Mouse (Mus musculus) small intestine, adult 2 months (tissue): ENCODE results near the gene Wdr61. TPM values are rescaled to one million over a fixed set of nuclear protein-coding genes. Genes with fewer than 3 reads are reported as not detected.
"Not testable (repeated sequence)": the region's sequence is repeated elsewhere in the genome, so short reads cannot be mapped to it uniquely, and the experiment has no call there.

Experiments
- H3K27ac ChIP-seq: fragments of 200-500 bp; 2 replicates; pipeline ENCODE4 v1.5.1; 2012; ENCODE audit warnings: low read depth, low read length, control low read depth, inconsistent platforms; ENCODE audit not compliant: insufficient read depth
- H3K27me3 ChIP-seq: fragments of 200-500 bp; 2 replicates; pipeline ENCODE4 v1.6.1; 2012; ENCODE audit warnings: mild to moderate bottlenecking, moderate library complexity, low read length, inconsistent platforms; ENCODE audit not compliant: control insufficient read depth, insufficient read depth
- H3K36me3 ChIP-seq: fragments of 200-500 bp; 2 replicates; pipeline ENCODE4 v1.6.1; 2012; ENCODE audit warnings: mild to moderate bottlenecking, low read length, control low read depth, inconsistent platforms; ENCODE audit not compliant: control insufficient read depth, insufficient read depth
- H3K4me1 ChIP-seq: fragments of 200-500 bp; 2 replicates; pipeline ENCODE4 v1.6.1; 2012; ENCODE audit warnings: low read length, inconsistent platforms, mixed read lengths; ENCODE audit not compliant: control insufficient read depth, insufficient read depth, insufficient read length
- H3K4me3 ChIP-seq: fragments of 200-500 bp; 2 replicates; pipeline ENCODE4 v1.5.1; 2012; ENCODE audit warnings: low read depth, mild to moderate bottlenecking, control low read depth, inconsistent platforms, low read length, moderate library complexity
- CTCF ChIP-seq: fragments of 200-500 bp; IDR thresholded peaks from 2 replicates; pipeline ENCODE4 v1.5.1; 2012; ENCODE audit warnings: low read depth, mild to moderate bottlenecking, control low read depth, inconsistent platforms, low read length, moderate library complexity, mixed read lengths; ENCODE audit not compliant: insufficient replicate concordance, insufficient read length; ENCODE audit errors: extremely low read depth
- POLR2A ChIP-seq: fragments of 200-500 bp; IDR thresholded peaks from 2 replicates; pipeline ENCODE4 v1.6.1; 2012; ENCODE audit warnings: low read depth, mild to moderate bottlenecking, control low read depth, inconsistent platforms, low read length, moderate library complexity
- WGBS: fragments of 180-500 bp; shearing (Covaris S2); methylation state at CpG from one replicate; pipeline ENCODE4 v1.1.7; 2018; 5-methylcytosine and 5-hydroxymethylcytosine counted together
- polyA plus RNA-seq: library from polyadenylated mRNA; depleted of rRNA; stranded (reverse); fragments of >200 nt; gene quantifications from 2 replicates; pipeline ENCODE4 v1.2.3, GENCODE M21; 2012

Wdr61 gene
- polyA plus RNA-seq, 1 experiment, result 11.9 TPM

DNA sequence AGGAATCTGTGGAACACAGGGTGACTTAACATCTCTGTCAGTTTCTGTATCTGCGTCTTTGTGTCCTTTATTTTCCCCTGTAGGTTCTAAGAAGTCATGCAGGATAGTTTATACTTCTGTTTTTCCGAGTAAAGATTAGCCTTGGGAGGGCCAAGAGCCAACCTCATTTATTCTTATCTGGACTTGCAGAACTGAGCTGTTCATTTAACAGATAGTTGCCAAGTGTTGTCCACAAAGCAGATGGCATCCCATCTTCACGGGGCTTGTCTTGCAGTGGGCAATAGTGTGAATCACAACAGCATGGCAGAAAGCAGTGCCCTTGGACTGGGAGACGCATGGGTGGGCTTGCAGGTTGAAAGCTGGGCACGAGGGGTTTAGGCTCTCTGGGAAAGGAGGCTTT, 30.0 kb downstream of the Wdr61 start:
- no peak for TF ChIP-seq POLR2A
- no peak for TF ChIP-seq CTCF
- Histone ChIP-seq H3K4me3 (no peak overlapping the region), H3K4me1 (peaks cover 2% of the 10 kb centered on the region; the same call in 1 of the 2 replicates), H3K36me3 (no peaks in the 10 kb centered on the region; the same call in 1 of the 2 replicates), H3K27ac (no peak overlapping the region), H3K27me3 (peaks cover 5% of the 10 kb centered on the region; the same call in 1 of the 2 replicates)
- 60% methylated on average over 5 of the region's 5 CpGs for WGBS

- TF ChIP-seq POLR2A (no peak), CTCF (no peak)
- Histone ChIP-seq H3K4me3 (no peak overlapping the region), H3K27me3 (peaks cover 9% of the 10 kb centered on the region; the same call in 1 of the 2 replicates), H3K4me1 (peaks cover 7% of the 10 kb centered on the region), H3K36me3 (no peaks in the 10 kb centered on the region; the same call in 1 of the 2 replicates), H3K27ac (no peak overlapping the region)
- WGBS, result 74% methylated on average over 2 of the region's 2 CpGs
These were observed 31.7 kb downstream of the Wdr61 start for GRCm38 (mm10) chr9:54702581-54702980.

GRCm38 (mm10) chr9:54700746-54701145, 33.6 kb downstream of the Wdr61 start:
- Histone ChIP-seq H3K36me3 (no peaks in the 10 kb centered on the region), H3K4me3 (no peak overlapping the region), H3K27ac (no peak overlapping the region), H3K4me1 (peaks cover 7% of the 10 kb centered on the region), H3K27me3 (peaks cover 9% of the 10 kb centered on the region; the same call in 1 of the 2 replicates)
- TF ChIP-seq CTCF (no peak), POLR2A (no peak)
- 84% methylated on average over 7 of the region's 7 CpGs for WGBS

GRCm38 (mm10) chr9:54700174-54700475, 34.2 kb downstream of the Wdr61 start:
- H3K4me3 ChIP-seq, result peak overlapping the region; percentile 75
- no peaks in the 10 kb centered on the region for H3K36me3 ChIP-seq
- H3K27me3 ChIP-seq, result peaks cover 9% of the 10 kb centered on the region; the same call in 1 of the 2 replicates
- 20% methylated on average over 9 of the region's 9 CpGs for WGBS
- H3K27ac ChIP-seq, result peak overlapping the region; percentile 4
- H3K4me1 ChIP-seq, result peaks cover 7% of the 10 kb centered on the region
- TF ChIP-seq POLR2A (no peak), CTCF (no peak)

- peak overlapping the region; percentile 75 for H3K4me3 ChIP-seq
- TF ChIP-seq POLR2A (peak; percentile 69), CTCF (no peak)
- H3K4me1 ChIP-seq, result peaks cover 7% of the 10 kb centered on the region
- peaks cover 9% of the 10 kb centered on the region; the same call in 1 of the 2 replicates for H3K27me3 ChIP-seq
- no peaks in the 10 kb centered on the region for H3K36me3 ChIP-seq
- H3K27ac ChIP-seq, result peak overlapping the region; percentile 4
- WGBS, result under 1% methylated on average over 92 of the region's 92 CpGs
These were observed 34.8 kb downstream of the Wdr61 start for GRCm38 (mm10) chr9:54699345-54700173.

- Histone ChIP-seq H3K4me1 (peaks cover 7% of the 10 kb centered on the region), H3K27me3 (peaks cover 9% of the 10 kb centered on the region; the same call in 1 of the 2 replicates), H3K27ac (no peak overlapping the region), H3K36me3 (no peaks in the 10 kb centered on the region), H3K4me3 (peak overlapping the region; percentile 75)
- 5% methylated on average over 27 of the region's 27 CpGs for WGBS
- TF ChIP-seq CTCF, result no peak
- TF ChIP-seq POLR2A, result no peak
These were observed 35.3 kb downstream of the Wdr61 start for GRCm38 (mm10) chr9:54699087-54699344.

DNA sequence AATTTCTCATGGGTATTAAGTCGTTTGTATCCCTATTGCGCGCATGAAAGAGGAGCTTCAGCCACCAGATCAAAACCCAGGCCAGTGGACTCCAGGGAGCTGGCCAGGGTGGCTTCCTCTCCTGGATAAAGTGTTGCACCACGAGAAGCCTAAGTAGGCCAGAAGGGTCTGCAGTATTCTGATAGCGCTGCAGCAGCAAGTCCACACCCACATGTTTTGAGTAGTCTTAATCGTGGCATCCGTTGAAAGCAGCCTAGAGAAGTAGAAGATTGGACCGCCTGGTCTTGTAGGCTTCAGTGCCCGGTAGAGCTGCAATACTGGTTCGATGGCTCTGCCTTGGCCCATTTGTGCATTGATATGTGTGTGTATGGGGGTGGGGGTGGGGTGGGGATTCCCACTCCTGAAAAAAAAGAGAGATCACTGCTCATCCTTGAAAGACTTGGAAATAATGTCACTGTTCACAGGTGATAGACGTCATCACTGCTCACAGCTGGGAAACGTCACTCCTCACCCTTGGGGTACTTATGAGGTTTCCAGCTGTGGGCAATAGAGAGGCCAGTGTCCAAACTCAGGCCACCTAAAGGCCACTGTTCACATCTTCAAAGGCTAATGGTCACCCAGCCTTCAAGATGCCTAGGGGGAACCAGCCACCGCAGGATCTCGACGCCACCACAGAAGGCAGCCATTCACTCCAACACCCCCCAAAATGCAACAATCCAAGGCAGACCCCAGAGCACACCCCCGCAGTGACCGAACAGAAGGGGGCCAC, 35.8 kb downstream of the Wdr61 start, which contains the start of gene Dnaja4:
TSS of gene Dnaja4 (plus strand) at position 556 of the 769 bp plus-strand sequence.
- no peak within 1 kb of the TSS for H3K27ac ChIP-seq
- 73% methylated on average over 17 of the region's 17 CpGs for WGBS
- H3K27me3 ChIP-seq, result peaks cover 9% of the 10 kb centered on the region; the same call in 1 of the 2 replicates
- peaks cover 7% of the 10 kb centered on the region for H3K4me1 ChIP-seq
- no peaks in the 10 kb centered on the region for H3K36me3 ChIP-seq
- TF ChIP-seq CTCF (no peak), POLR2A (no peak)
- H3K4me3 ChIP-seq, result peak within 1 kb of the TSS; percentile 75

DNA sequence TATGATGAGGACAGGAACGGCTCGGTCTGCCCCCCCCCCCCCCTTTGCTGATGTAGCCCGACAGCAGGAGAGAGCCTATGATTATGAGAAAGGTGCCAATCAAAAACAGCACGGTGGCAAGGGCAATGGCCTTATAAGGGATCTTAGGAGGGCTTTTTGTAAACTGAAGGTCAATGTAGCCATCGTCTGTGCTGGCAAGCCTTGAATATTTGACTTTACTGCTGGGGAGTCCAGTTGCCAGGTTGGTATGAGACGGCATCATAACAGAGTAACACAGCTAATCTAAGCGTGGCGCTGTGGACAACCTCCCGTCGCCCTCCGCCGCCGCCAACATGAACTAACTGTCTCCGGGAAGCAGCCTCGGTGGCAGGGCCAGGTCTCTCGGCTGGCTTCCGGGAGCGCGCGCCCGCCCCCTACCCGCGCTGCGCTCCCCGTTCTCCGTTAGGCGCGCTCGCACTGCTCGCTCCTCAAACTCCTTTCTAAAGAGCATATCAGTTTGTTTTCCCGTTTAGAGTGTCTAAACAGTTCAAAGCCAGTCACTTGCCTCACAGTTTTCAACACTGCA, 43.0 kb downstream of the Wdr61 start:
- H3K4me1 ChIP-seq, H3K27me3 ChIP-seq, H3K36me3 ChIP-seq, H3K27ac ChIP-seq: not testable (repeated sequence)
- H3K4me3 ChIP-seq, result peak overlapping the region; percentile 38
- WGBS, result 4% methylated on average over 31 of the region's 31 CpGs

- 86% methylated on average over 2 of the region's 2 CpGs for WGBS
- not testable (repeated sequence) for H3K4me3 ChIP-seq, H3K36me3 ChIP-seq, H3K27ac ChIP-seq, H3K4me1 ChIP-seq, H3K27me3 ChIP-seq
These were observed 43.6 kb downstream of the Wdr61 start for GRCm38 (mm10) chr9:54690697-54691096.
